Mouse (Mus musculus): ENCODE measurements at regions not wholly inside any gene's neighbourhood (a gene's known extent, or its start where the extent isn't known, plus 50 kb on each side); places are given as distances from the start of the nearest gene placed in this dataset.

DNA sequence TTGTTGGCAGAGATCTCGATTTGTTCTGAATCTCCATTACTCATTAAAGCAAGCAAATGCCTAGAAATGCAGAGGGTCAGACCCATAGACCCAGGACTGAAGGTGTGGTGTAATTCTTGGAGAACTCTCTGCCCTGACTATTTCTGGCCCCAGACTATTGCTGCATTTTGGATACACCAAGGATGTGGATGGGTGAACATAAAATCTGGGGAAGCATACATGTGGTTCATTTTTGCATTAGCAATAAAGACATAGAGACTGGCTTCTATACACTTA lies 303.0 kb downstream of the Meis1 start:
- no peak for DNase-seq (ENCODE audit: low spot score in 2 of 2)

GRCm38 (mm10) chr11:18715050-18715850 lies 303.5 kb downstream of the Meis1 start:
- DNase-seq (ENCODE audit: low spot score in 2 of 2) = no peak

DNA sequence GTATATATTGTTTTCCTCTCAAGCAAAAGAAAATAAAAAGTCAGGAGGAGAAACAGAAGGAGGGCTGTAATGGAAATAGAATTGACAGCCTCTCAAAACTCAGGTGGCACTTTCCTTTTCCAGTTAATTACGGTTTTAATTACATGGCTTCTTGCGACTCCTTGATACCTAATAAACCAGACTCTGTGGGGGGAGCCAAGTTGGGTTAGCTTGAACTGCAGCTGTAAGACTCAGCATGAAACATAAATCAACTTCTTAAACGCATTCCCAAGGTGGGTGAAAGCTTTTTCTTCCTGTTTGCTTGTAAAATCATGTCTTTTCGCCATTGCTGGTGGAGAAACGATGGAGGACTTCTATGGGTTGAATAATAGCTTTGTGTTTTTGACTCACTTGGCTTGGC lies 304.4 kb downstream of the Meis1 start:
- DNase-seq (ENCODE audit: low spot score in 2 of 2) = no peak

DNA sequence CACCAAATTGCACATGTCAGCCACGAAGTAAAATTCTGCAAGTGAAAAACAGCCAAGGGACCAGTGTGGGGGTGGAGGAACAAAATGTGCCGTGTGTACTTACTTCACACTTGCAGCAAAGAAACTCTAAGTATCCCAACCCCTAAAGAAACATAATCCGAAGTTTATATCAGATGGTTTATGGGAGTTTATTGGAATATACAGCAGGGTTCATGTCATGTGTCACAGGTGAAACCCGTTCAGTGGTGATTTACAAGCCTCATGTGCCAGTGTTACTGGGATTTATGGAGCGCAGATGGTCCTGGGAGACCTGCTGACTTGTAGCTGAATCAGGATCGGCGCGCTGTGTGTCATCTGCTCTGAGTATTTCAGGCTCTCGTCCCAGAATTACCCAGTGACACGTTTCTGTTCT lies 306.1 kb downstream of the Meis1 start:
- no peak for DNase-seq (ENCODE audit: low spot score in 2 of 2)

DNA sequence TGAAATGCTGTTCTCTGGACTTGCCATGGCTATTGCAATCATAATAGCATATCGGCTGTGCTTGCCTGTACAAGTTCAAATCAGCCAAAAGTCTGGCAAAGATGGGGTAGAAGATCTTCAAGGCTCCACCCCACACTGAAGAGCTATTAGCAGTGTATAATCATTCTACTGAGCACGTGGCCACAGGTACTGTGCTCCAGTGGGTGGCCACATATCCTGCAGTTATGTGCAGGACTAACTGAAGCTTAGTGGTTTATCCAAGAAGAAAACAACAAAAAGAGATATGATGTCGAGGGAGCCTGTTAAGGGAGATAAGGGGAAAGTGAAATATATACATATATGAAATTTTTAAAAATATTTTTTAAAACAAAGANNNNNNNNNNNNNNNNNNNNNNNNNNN lies 309.2 kb downstream of the Meis1 start:
- DNase-seq (ENCODE audit: low spot score in 2 of 2) = no peak

GRCm38 (mm10) chr11:18681593-18681992 lies 337.2 kb downstream of the Meis1 start:
- no peak for DNase-seq (ENCODE audit: low spot score in 2 of 2)

DNA sequence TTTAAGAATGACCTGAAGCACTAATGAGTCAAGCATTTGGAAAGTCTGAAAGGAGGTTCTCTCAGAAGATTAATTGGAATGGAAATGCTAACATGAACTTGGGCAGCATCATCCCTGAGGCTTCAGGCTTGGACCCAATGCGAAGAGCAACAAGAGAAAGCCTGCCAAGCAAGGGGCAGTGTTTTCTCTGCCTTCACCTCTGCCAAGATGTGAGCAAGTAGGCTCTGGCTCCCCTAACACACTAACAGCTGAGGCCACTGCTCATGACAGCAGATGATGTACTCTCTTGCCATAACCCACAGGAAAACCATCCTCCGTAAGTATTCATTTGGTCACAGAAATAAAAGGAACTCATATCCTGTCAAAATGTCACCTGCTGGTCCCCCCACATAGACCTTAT lies 341.9 kb downstream of the Meis1 start:
- no peak for DNase-seq (ENCODE audit: low spot score in 2 of 2)

DNA sequence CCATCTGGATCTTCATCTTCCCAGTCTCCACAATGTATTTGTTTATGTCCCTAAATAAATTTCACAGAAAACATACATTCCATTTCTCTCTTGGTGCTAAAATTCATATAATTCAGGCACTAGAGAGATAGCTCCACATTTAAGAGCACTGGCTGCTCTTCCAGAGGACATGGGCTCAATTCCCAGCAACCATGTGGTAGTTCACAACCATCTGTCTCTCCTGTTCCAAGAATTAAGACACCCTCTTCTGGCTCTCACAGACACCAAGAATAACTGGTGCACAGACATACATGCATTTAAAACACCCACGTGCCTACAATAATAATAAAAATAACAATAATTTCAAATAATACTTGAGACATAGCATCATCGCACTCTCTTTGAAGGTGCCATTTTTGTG lies 347.8 kb downstream of the Meis1 start:
- no peak for DNase-seq (ENCODE audit: low spot score in 2 of 2)

DNA sequence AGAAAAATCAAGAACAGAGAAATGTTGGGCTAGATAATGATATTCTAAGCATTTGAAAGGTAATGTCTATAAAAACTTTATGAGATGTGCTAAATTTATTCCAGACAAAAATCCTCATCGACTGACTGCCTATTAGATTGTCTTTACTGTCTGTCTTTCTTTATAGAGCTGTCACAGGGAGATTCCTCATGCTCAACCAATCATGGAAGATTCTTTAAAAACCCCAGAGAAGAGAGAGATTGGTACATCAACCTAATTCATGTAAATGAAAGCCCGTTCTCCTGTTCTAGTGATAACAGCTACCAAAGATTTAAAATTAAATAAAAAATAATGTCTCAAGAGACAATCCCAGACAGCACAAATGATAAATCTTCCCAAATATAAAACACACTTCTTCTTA lies 349.5 kb downstream of the Meis1 start:
- no peak for DNase-seq (ENCODE audit: low spot score in 2 of 2)

DNA sequence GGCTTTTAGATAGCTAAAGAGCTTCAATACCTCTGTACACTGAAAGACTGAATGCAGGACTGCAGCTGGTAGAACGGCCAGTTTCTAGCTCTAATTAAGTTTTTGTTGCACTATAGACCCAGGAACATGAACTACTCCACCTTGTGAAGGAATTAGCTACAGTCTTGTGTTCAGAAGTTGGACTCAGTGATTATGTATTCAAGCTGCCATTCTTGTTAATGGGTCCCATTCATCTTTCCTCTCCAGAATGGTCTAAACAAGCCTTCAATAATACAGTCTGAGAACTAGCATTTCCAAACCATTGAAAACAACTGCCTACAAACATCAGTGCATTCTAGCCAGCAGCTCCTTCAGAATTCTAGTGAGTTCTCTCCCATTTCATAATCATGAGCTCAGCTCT lies 362.4 kb downstream of the Meis1 start:
- no peak for DNase-seq (ENCODE audit: low spot score in 2 of 2)

GRCm38 (mm10) chr11:18631975-18632773 lies 386.6 kb downstream of the Meis1 start:
- DNase-seq (ENCODE audit: low spot score in 2 of 2) = no peak

GRCm38 (mm10) chr11:18631570-18631969 lies 387.2 kb downstream of the Meis1 start:
- no peak for DNase-seq (ENCODE audit: low spot score in 2 of 2)

DNA sequence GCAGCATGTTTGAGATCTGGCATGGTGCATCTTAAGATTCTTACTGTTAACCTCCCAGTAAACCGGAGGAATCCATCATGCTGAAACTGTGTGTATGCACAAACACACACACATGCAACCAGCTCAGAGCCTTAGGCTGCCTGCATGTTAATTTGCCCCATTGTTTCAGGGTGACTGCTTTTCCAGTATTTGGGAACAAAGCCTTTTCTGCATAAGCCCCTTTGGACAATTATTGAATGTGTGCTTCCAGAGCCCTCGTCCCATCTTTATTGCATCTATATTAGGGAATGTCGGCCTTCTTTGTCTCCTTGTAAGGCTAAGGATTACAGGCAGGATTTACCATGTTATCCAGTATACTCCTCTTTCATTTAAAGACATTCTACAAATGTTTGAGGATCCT lies 397.0 kb downstream of the Meis1 start:
- no peak for DNase-seq (ENCODE audit: low spot score in 2 of 2)

- DNase-seq (ENCODE audit: low spot score in 2 of 2) = no peak
Observed at GRCm38 (mm10) chr11:18604836-18605235, 413.9 kb downstream of the Meis1 start.

DNA sequence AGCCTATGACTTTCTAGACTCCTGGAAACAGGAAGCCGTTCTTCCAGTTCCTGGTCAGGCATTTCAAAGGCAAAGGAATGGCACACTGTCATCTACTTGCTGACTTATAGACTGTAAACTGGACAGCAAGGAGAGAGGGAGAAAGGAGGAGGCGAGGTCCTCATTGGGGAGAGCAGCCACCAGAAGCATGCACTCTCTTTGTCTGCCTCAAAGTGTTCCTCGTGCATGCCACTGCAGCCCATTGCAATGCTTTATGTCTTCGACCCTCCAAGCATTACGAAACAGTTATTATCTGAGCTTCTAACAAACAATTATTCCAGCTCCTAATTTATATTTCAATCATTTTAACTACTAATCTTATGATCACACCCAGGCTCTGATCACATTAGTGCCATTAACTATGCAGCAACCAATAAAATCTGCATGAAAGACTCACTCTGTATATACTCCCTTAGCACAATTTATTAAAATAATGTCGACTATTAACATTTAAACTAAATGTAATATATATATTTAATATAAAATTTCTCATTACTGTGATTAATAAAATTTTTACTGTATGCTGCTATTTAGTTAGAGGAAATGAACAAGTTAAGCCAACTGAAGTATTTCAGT lies 417.1 kb downstream of the Meis1 start:
- no peak for DNase-seq (ENCODE audit: low spot score in 2 of 2)

GRCm38 (mm10) chr11:18598349-18598748 lies 420.4 kb downstream of the Meis1 start:
- no peak for DNase-seq (ENCODE audit: low spot score in 2 of 2)

- no peak for DNase-seq (ENCODE audit: low spot score in 2 of 2)
Observed at GRCm38 (mm10) chr11:18596996-18597395, 421.8 kb downstream of the Meis1 start.

DNA sequence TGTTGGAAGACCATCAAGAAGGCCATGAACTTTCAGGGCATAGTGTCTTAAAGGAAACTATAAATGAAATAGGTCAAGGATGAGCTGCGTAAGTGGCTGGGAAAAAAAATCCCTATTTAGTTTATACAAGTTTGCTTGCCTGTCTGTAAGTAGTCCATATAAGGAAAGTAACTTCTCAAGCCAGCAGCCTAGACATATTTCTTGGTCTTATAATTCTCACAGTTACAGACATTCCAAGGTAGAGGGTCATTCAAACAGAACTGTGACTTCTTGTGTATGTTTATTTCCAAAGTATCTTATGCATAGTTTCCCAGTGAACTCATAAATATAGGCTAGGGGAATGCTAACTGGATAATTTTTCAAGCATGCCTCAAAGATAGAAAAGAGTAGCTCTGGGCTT lies 428.3 kb downstream of the Meis1 start:
- DNase-seq (ENCODE audit: low spot score in 2 of 2) = no peak

GRCm38 (mm10) chr11:18586468-18586867 lies 432.3 kb downstream of the Meis1 start:
- DNase-seq (ENCODE audit: low spot score in 2 of 2) = no peak

DNA sequence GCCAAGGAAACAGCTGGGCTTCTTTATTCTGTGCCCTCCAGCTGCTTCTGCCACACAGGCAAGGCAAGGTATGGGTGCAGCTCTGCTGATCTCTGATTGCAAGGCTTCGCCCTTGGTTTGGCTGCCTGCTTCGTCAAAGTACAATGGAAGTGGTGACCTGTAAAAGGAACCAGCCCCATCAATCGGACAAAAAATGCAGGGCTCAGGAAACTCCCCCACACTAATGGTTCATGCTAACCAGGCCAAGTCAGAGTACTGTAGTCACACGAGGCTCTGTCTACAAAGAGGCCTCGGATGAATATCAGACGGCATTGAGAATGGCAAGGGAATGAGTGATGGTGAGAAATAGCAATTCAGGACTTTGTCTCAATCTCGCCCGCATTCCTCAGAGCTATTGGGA lies 433.8 kb downstream of the Meis1 start:
- DNase-seq (ENCODE audit: low spot score in 2 of 2) = no peak

GRCm38 (mm10) chr11:18582781-18583161 lies 436.0 kb downstream of the Meis1 start:
- no peak for DNase-seq (ENCODE audit: low spot score in 2 of 2)

- DNase-seq (ENCODE audit: low spot score in 2 of 2) = no peak
Observed at GRCm38 (mm10) chr11:18581997-18582780, 436.6 kb downstream of the Meis1 start.
